In the genomic region with DNA sequence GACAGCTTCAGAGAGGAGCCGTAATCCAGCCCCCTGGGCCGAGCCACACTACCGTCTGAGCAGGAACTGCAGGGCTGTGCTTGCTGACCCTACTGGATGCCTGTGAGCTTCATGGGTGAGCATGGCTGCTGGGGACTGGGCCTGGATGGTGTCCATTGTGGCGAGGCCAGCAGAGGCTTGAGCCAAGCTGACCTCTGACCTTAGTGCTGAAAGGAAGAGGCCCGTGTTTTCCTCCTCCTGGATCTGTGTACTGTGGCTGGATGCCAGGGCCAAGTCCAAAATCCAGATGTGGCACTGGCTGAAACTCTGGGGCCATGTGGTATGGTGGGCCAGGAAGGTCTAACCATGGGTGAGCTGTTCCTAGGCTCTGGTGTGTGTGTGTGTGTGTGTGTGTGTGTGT, we compare ENCODE assay signal across 8 mouse cellular contexts. TPM values are rescaled to one million over a fixed set of nuclear protein-coding genes. Genes with fewer than 3 reads are reported as not detected.
DNase-seq lines count a peak whose midpoint lies in the region; ATAC-seq and TF ChIP-seq lines count a peak whose summit lies in the region.
"Had no signal": no experiment of that assay in that cellular context is flagged by ENCODE, and none has a peak within 500 bp of the region (broad histone marks: within the 10 kb centered on the region; RNA-seq: fewer than 3 reads in every experiment).

No protein-coding gene starts in this region.

- H3K9ac ChIP-seq in lung, embryonic 16.5 days (ENCODE audit: low read length) = no peak overlapping the region
- H3K9ac ChIP-seq in heart, postnatal 0 days (replicated peaks; ENCODE audit: low read depth, low read length) = no peak overlapping the region

- no peak overlapping the region for H3K27ac ChIP-seq in lung, embryonic 16.5 days (ENCODE audit: low read length)
- H3K27ac ChIP-seq in heart, postnatal 0 days (ENCODE audit: low read depth) = no peak overlapping the region
- no peak overlapping the region for H3K27ac ChIP-seq in forebrain, embryonic 10.5 days

- TF ChIP-seq CTCF in heart, postnatal 0 days (IDR thresholded peaks at IDR 0.05; ENCODE audit: low read depth) = no peak

- H3K4me3 ChIP-seq in lung, embryonic 16.5 days (ENCODE audit: low read length) = no peak overlapping the region
- no peak overlapping the region for H3K4me3 ChIP-seq in heart, postnatal 0 days (ENCODE audit: low read depth, low read length)
- no peak overlapping the region for H3K4me3 ChIP-seq in forebrain, embryonic 10.5 days

- DNase-seq in lung, postnatal 14 days = no peak
- peak; percentile 38 for DNase-seq in heart, postnatal 0 days (ENCODE audit: low spot score)
- peak; percentile 73 for DNase-seq in kidney, postnatal 14 days
- DNase-seq in lung, postnatal 36 days = peak; percentile 39
- no peak for DNase-seq in forebrain, embryonic 10.5 days (ENCODE audit: extremely low spot score, low spot score)
- DNase-seq in frontal cortex, adult 2 months (ENCODE audit: extremely low spot score in 1 of 2, low spot score in 1 of 2) = no peak
- DNase-seq: right cerebral cortex, postnatal 25 days had no signal

- 27% methylated on average over 5 of the region's 5 CpGs for WGBS in lung, embryonic 16.5 days
- 54% methylated on average over 5 of the region's 5 CpGs for WGBS in heart, postnatal 0 days
- 34% methylated on average over 5 of the region's 5 CpGs for WGBS in forebrain, embryonic 10.5 days

- H3K27me3 ChIP-seq in lung, embryonic 16.5 days (ENCODE audit: control insufficient read depth, insufficient read depth, low read depth, low read length) = no peaks in the 10 kb centered on the region
- no peaks in the 10 kb centered on the region for H3K27me3 ChIP-seq in heart, postnatal 0 days (ENCODE audit: control insufficient read depth, insufficient read depth, low read length)
- peaks cover 28% of the 10 kb centered on the region for H3K27me3 ChIP-seq in forebrain, embryonic 10.5 days (ENCODE audit: poor library complexity, severe bottlenecking)

- H3K9me3 ChIP-seq in lung, embryonic 16.5 days (ENCODE audit: control insufficient read depth, low read length) = no peaks in the 10 kb centered on the region
- no peaks in the 10 kb centered on the region for H3K9me3 ChIP-seq in heart, postnatal 0 days (replicated peaks; ENCODE audit: control insufficient read depth, low read length)
- no peaks in the 10 kb centered on the region for H3K9me3 ChIP-seq in forebrain, embryonic 10.5 days

- H3K4me2 ChIP-seq in lung, embryonic 16.5 days (ENCODE audit: low read depth, low read length) = no peak overlapping the region
- H3K4me2 ChIP-seq in heart, postnatal 0 days (ENCODE audit: low read depth, low read length) = no peak overlapping the region

- peaks cover 3% of the 10 kb centered on the region; the same call in 1 of the 2 replicates for H3K4me1 ChIP-seq in lung, embryonic 16.5 days (replicated peaks; ENCODE audit: control insufficient read depth, insufficient read depth, low read length)
- no peaks in the 10 kb centered on the region for H3K4me1 ChIP-seq in heart, postnatal 0 days (ENCODE audit: control insufficient read depth, insufficient read depth)
- H3K4me1 ChIP-seq in forebrain, embryonic 10.5 days = peaks cover 11% of the 10 kb centered on the region

- ATAC-seq in lung, embryonic 16.5 days (ENCODE audit: low read depth) = 0 out of 2 replicates have a peak, but pooled peaks have one; percentile 19
- ATAC-seq in heart, postnatal 0 days (ENCODE audit: insufficient read depth, low read depth) = peak; percentile 64

- no peaks in the 10 kb centered on the region for H3K36me3 ChIP-seq in lung, embryonic 16.5 days (ENCODE audit: control insufficient read depth, insufficient read depth, low read length)
- H3K36me3 ChIP-seq in heart, postnatal 0 days (replicated peaks; ENCODE audit: control insufficient read depth, insufficient read depth, low read length) = no peaks in the 10 kb centered on the region
- no peaks in the 10 kb centered on the region for H3K36me3 ChIP-seq in forebrain, embryonic 10.5 days (replicated peaks)

- no peak for TF ChIP-seq EP300 in heart, postnatal 0 days (IDR thresholded peaks at IDR 0.05; ENCODE audit: low read depth)

RNA-seq across cellular contexts. Expression of a gene that starts 9.3 kb away (rescaled TPM):
- 0.68 and 0.75 TPM in 2 replicates for polyA plus RNA-seq in lung, embryonic 16.5 days (2015; fragmentation: Nextera tagmentation; extraction: Ambion mirVana)
- total RNA-seq in heart, postnatal 0 days (2014; rRNA removed; ENCODE audit: low replicate concordance) = 3.2 and 9.8 TPM in 2 replicates
- 4.2 and 4.4 TPM in 2 replicates for polyA plus RNA-seq in heart, postnatal 0 days (2015; fragmentation: Nextera tagmentation; extraction: Ambion mirVana)
- polyA plus RNA-seq in forebrain, embryonic 10.5 days (2016; fragmentation: Nextera tagmentation; extraction: Ambion mirVana) = 0.19 and 0.38 TPM in 2 replicates
- polyA plus RNA-seq in frontal cortex, adult 2 months (2012; rRNA removed) = 0.19 and 0.26 TPM in 2 replicates

RNA-seq across cellular contexts. Expression of a gene that starts 11.0 kb away (rescaled TPM):
- 8.7 and 10.5 TPM in 2 replicates for polyA plus RNA-seq in lung, embryonic 16.5 days (2015; fragmentation: Nextera tagmentation; extraction: Ambion mirVana)
- 16.5 and 26.3 TPM in 2 replicates for total RNA-seq in heart, postnatal 0 days (2014; rRNA removed; ENCODE audit: low replicate concordance)
- polyA plus RNA-seq in heart, postnatal 0 days (2015; fragmentation: Nextera tagmentation; extraction: Ambion mirVana) = 7.0 and 7.5 TPM in 2 replicates
- polyA plus RNA-seq in forebrain, embryonic 10.5 days (2016; fragmentation: Nextera tagmentation; extraction: Ambion mirVana) = 14.5 and 16.3 TPM in 2 replicates
- polyA plus RNA-seq in frontal cortex, adult 2 months (2012; rRNA removed) = 29.5 and 30.8 TPM in 2 replicates

RNA-seq across cellular contexts. Expression of a gene that starts 34.4 kb away (rescaled TPM):
- 0.40 and 1.4 TPM in 2 replicates for polyA plus RNA-seq in lung, embryonic 16.5 days (2015; fragmentation: Nextera tagmentation; extraction: Ambion mirVana)
- total RNA-seq in heart, postnatal 0 days (2014; rRNA removed; ENCODE audit: low replicate concordance) = not detected in 2 replicates
- polyA plus RNA-seq in heart, postnatal 0 days (2015; fragmentation: Nextera tagmentation; extraction: Ambion mirVana) = 0.18 and 0.20 TPM in 2 replicates
- polyA plus RNA-seq in forebrain, embryonic 10.5 days (2016; fragmentation: Nextera tagmentation; extraction: Ambion mirVana) = 3.7 and 4.6 TPM in 2 replicates
- polyA plus RNA-seq in frontal cortex, adult 2 months (2012; rRNA removed) = 34.8 and 63.7 TPM in 2 replicates

RNA-seq across cellular contexts. Expression of a gene that starts 48.5 kb away (rescaled TPM):
- polyA plus RNA-seq in lung, embryonic 16.5 days (2015; fragmentation: Nextera tagmentation; extraction: Ambion mirVana) = 2.4 and 3.0 TPM in 2 replicates
- total RNA-seq in heart, postnatal 0 days (2014; rRNA removed; ENCODE audit: low replicate concordance) = 0.80 TPM in 1 of 2 replicates, not detected in the other
- 0.27 and 0.59 TPM in 2 replicates for polyA plus RNA-seq in heart, postnatal 0 days (2015; fragmentation: Nextera tagmentation; extraction: Ambion mirVana)
- polyA plus RNA-seq in forebrain, embryonic 10.5 days (2016; fragmentation: Nextera tagmentation; extraction: Ambion mirVana) = 4.1 and 4.5 TPM in 2 replicates
- 86.7 and 86.9 TPM in 2 replicates for polyA plus RNA-seq in frontal cortex, adult 2 months (2012; rRNA removed)

Comparison
In these comparisons a context has a peak if more than half of its experiments do, and no peak if none do; other contexts are left out.
1. DNase-seq: peak in heart, postnatal 0 days (single experiment), kidney, postnatal 14 days (single experiment) and lung, postnatal 36 days (single experiment); none in lung, postnatal 14 days (single experiment), forebrain, embryonic 10.5 days (single experiment) and frontal cortex, adult 2 months (0 of 2).